ENCODE assay signal across 13 mouse cellular contexts in genomic region chr11:7061961-7062360, GRCm38 (mm10). TPM values are rescaled to one million over a fixed set of nuclear protein-coding genes. Genes with fewer than 3 reads are reported as not detected.
"Had no signal": no experiment of that assay in that cellular context is flagged by ENCODE, and none has a peak within 500 bp of the region (broad histone marks: within the 10 kb centered on the region; RNA-seq: fewer than 3 reads in every experiment).

No protein-coding gene starts in this region.

- H3K9me3 ChIP-seq: limb, embryonic 10.5 days; liver, embryonic 15.5 days; midbrain, embryonic 13.5 days; neural tube, embryonic 12.5 days had no signal

- H3K27ac ChIP-seq: limb, embryonic 10.5 days; liver, embryonic 15.5 days; midbrain, embryonic 13.5 days; neural tube, embryonic 12.5 days; stomach, postnatal 0 days had no signal

- H3K4me3 ChIP-seq: liver, embryonic 15.5 days had no signal

- ATAC-seq: lung, postnatal 0 days had no signal

- H3K36me3 ChIP-seq: limb, embryonic 10.5 days; liver, embryonic 15.5 days; midbrain, embryonic 13.5 days; neural tube, embryonic 12.5 days had no signal

- H3K9ac ChIP-seq: liver, embryonic 15.5 days had no signal

- H3K4me2 ChIP-seq: liver, embryonic 15.5 days had no signal

- DNase-seq: kidney, postnatal 10 days; lung, adult 2 months; lung, postnatal 36 days; right cerebral cortex, postnatal 25 days; thymus, postnatal 4 days had no signal

RNA-seq across cellular contexts. Expression of gene Adcy1, which starts 1.3 kb away (rescaled TPM):
- total RNA-seq: megakaryocyte progenitor cell, adult 5-6 weeks; monocyte, adult 5-6 weeks had no signal
